Mouse (Mus musculus) naive thymus-derived CD4-positive, alpha-beta T cell, adult 2 months (primary cell): ENCODE measurements around the gene Gna14.

ENCODE experiments used
- DNase-seq: peaks from one replicate; pipeline ENCODE4 v3.0.0-alpha.2; 2011; ENCODE audit warnings: low read depth

Gene Gna14

DNA sequence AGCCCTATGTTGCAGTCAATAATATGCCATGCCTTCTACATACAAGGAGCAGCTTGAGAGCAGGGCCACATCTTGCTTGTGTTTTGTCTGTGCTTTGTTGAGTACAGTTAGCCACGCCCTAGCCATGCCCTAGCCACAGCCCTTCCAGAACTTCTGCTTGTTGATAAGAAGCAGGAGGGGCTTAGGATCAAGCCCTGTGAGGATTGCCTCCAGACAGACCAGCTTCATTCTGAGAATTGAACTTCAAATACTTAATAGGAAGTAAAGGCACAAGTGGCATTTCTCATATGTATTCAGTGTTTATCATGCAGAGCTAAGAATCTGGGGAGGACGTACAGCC, 75.5 kb downstream of the Gna14 start:
- DNase-seq, result no peak

DNA sequence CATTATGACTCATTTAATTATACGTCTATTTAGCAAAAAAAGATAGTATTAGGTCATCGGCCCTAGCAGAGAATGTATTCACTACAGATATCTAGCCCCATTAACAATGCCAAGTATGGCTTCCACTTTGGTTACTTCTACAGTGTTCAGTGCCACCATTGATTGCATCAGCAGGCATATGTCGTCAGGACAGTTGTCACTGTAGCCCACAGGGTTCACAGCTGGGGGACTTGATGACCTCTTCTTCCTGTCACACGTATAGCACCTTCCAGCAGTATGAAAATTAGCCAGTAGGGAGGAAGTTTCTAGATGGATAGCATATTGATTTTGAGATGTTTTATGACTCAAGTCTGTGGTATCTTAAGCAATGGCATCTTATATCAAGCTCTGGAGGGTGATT, 78.6 kb downstream of the Gna14 start:
- DNase-seq, result no peak

- DNase-seq, result no peak
These were observed 83.0 kb downstream of the Gna14 start for GRCm38 (mm10) chr19:16518569-16518968.

DNA sequence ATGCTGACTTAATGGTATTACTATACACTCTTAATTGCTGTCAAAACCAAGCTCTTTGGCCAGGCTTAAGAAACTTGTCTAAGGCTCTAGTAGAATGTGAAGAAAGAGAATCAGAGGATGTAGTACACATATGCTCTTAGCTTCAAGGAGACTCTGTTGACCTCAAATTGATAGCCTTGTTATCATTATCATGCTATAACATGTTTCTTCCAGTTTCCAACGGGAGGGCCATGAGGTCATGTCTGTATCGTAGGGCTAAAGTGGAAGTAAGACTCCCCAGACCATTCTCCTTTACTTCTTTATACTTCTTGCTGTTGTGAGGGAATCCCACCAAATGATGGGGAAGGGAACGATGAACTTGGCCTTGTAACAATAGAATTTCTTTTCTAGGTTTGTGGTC, 85.0 kb downstream of the Gna14 start:
- no peak for DNase-seq

GRCm38 (mm10) chr19:16526302-16526880, 90.8 kb downstream of the Gna14 start:
- DNase-seq, result no peak

- no peak for DNase-seq
These were observed 91.5 kb downstream of the Gna14 start for GRCm38 (mm10) chr19:16527031-16527430.

- no peak for DNase-seq
These were observed 92.8 kb downstream of the Gna14 start for GRCm38 (mm10) chr19:16528225-16528828.

GRCm38 (mm10) chr19:16529293-16529920, 93.8 kb downstream of the Gna14 start:
- no peak for DNase-seq

DNA sequence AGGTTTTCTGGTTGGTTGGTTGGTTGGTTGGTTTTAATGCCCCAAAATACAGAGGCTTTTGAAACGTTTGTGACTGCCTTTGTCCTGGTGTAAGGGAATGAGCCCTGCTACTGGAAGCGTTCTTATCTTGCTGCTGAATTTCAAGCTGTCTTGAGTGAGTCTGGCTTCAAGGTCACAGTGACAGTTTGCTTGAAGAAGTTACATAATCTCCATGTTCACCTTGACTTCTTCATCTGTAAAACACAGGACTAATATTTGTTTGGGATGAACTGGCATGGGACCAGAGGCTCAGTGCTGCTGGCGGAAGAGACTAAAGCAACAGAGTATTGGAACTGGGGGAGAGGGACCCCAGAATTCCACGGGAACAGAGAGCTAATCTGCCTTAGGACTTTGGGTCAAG, 94.4 kb downstream of the Gna14 start:
- no peak for DNase-seq

DNA sequence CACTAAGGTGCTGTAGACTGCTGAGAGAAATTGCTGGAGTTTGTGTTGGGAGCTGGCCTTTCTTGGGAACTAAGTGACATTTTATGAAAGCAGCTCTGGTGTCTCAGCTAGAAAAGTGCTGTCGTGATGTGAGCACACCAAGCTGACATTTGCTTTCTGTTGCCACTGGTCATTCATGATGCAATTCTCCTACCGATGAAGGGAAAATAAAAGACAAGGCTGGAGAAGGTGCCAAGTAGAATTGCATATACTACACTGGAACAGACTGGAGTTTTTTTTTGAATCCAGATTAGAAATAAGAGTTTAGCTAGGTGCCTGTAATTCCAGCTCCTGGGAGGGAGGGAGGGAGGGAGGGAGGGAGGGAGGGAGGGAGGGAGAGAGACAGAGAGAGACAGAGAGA, 98.7 kb downstream of the Gna14 start:
- no peak for DNase-seq

GRCm38 (mm10) chr19:16538416-16538815, 102.9 kb downstream of the Gna14 start:
- DNase-seq, result no peak

GRCm38 (mm10) chr19:16543688-16544087, 108.1 kb downstream of the Gna14 start:
- no peak for DNase-seq

DNA sequence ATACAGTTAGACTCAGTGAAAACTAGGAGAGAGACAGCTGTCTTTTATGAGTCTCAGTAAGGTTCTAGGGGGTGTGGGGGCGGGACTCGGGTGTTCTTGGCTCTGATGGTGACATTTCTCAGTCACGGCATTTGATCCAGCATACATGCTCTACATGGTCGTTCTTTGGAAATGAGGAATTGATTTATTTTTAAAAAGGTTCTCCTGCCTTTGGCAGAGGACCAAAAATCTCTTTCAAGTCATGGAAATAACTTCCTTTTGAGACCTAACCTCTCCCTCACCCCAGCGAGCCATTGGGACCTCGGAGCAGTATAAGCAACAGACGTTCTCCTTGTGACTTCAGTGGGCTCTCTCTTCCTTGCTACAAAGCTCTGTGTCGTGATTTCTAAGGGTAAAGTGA, 121.4 kb downstream of the Gna14 start:
- no peak for DNase-seq

DNA sequence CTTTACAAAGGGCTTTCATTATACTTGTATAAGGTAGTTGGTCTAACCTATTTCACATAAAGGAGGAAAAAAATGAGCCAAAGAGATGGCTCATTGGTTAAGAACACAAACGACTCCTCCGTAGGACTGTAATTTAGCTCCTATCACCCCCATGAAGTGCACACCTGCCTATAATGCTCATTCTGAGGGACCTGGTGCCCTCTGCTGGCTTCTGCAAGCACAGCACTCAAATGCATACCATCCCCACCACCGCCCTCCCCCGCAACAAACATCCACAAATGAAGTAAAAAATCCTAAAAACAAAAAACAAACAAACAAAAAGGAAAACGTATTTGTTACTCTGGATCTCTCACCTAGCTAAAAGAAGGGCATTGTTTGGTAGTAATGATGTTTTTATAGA, 122.4 kb downstream of the Gna14 start:
- DNase-seq, result peak; percentile 20

DNA sequence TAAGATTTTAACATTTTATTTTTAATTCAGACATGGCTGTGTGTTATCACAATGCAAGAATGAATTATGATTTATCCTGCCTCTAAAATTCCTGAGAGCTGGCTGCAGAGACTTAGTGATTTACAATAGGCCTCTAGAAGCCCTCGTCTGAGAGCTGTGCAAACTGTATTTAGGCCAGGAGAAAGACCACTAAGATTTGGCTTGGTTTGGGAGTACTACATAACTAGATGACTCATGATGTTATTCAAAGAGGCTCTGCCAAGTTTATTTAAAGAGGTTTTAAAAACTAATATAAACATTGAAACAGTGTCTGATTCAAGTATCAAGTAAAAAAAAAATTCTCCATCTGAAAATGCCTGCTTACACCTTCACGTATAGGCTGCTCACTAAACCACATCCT, 123.0 kb downstream of the Gna14 start:
- DNase-seq, result no peak

DNA sequence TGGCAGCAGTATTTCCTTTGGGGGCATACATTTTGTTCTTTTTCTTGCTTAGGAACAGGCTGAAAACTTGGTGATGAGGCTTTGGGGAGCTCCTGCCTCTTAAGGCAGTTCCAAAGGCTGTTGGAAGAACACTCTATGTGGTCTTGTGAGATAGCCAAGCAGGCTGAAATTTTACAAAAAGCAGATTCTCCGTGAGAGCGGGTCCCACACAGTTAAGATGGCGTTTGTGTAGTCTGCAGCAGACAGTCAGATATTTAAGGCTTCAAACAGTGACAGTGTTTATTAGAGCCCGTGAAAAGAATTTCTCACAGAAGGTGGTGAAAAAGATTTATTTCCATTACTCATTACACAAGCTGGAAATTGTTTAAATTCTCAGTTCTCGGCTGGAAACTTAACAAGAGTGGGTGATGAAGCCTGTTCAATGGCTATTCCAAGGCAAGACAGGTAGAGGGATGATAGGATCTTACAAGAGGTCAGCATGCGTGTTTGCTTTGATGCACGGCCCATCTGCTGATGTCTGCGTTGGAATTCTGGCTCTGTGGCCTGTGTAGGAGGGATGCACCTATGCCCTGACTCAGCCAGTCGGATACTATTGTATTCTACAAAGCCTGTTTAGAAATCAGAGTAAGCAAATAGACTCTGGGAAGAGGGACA, 123.8 kb downstream of the Gna14 start:
- DNase-seq, result no peak

- DNase-seq, result no peak
These were observed 127.1 kb downstream of the Gna14 start for GRCm38 (mm10) chr19:16562676-16563075.

- no peak for DNase-seq
These were observed 141.2 kb downstream of the Gna14 start for GRCm38 (mm10) chr19:16576790-16577189.

DNA sequence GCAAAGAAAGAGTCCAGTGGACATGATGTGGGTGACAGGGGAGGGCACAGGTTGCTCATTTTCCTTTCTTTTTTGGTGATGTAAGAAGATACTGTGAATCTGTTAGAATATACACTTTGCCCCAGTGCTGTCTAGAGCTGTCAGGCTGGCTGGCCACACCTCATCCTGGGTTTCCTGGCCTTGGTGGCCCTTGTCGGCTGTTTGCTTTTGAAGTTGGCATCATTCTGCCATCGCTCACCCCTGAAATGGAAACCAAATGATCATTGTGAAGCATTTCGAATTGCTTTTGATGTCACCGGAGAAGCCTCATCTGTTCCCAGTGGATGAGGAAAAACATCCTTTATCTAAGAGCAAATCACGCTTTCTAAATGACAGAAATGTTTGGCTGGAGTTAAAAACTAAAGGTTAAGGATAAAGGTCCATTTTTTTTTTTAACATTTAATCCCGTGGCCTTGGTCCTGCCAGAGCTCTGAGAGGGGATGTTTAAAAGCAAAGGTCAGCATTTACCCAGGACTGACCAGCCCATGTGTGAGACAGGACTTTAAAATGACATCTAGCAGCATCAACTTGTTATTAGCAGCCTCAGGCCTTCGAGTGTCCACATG, 144.2 kb downstream of the Gna14 start:
- no peak for DNase-seq

DNA sequence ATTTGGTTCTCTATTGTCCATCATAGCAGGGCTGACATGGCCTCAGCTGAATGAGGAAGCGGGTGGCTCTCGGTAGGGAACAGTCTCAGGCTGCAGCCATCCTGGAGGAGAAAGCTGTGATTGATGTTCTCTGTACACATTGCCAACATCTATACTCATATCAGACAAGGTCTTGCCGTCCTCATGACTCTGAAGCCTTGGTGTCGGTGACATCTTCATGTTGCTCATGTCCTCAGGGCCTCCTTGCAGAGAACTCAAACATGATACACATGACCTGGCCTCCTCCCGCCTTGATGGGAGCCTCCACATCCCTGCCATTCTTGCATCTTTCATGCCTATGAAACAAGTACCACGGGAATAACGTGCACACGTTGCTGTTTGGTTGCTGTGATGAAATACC, 144.9 kb downstream of the Gna14 start:
- DNase-seq, result no peak

DNA sequence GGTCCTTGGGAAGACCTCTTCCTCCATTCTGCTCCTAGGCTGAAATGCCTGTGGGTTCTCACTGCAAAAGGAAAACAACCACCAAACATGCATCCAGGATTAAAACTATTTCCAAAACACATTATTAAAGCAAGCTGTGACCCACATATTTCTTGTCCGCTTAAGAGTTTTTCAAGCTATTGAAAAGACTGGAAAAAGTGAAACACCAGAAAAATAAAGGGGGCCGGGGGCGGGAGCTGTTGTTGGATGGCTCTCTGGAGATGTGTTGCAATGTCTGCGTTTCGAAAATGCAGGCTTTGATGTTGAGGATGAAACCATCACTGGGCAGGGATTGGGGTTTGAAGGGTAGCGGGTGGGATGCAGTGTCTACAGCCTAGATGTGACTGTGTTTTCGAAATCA, 149.0 kb downstream of the Gna14 start:
- DNase-seq, result no peak

DNA sequence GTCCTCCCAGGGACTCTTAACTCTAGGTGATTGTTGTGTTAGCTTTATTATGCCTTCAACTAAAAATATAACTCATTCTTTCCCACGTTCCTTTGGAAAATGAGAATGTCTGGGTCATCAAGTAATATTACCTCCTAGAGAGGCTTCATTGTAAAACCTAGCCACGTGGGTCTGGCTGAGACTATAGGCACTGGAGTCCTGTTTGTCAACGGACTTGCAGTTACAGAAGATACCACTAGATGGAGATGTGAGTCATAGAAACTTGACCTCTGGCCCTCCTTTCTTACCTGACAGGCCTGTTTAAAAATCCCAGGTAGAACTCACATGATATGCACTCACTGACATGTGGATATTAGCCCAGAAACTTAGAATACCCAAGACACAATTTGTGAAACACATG, 149.8 kb downstream of the Gna14 start:
- DNase-seq, result peak; percentile 64
